ENCODE assay signal across 8 mouse cellular contexts in genomic region chr19:17467556-17468211, GRCm38 (mm10).
A peak's percentile ranks its signal among the peaks of the same experiment; 100 is the strongest.
DNase-seq lines count a peak whose midpoint lies in the region; ATAC-seq lines count a peak whose summit lies in the region.

No protein-coding gene starts in this region.

- 58% methylated on average over 6 of the region's 6 CpGs for WGBS in hindbrain, embryonic 16.5 days

- no peak overlapping the region for H3K4me3 ChIP-seq in hindbrain, embryonic 16.5 days (ENCODE audit: low read length)

- no peaks in the 10 kb centered on the region for H3K4me1 ChIP-seq in hindbrain, embryonic 16.5 days (ENCODE audit: control insufficient read depth, insufficient read depth, low read depth, low read length)

- H3K27me3 ChIP-seq in hindbrain, embryonic 16.5 days (replicated peaks; ENCODE audit: control insufficient read depth, insufficient read depth, low read length) = no peaks in the 10 kb centered on the region

- H3K4me2 ChIP-seq in hindbrain, embryonic 16.5 days (ENCODE audit: low read length) = no peak overlapping the region

- no peak overlapping the region for H3K9ac ChIP-seq in hindbrain, embryonic 16.5 days (ENCODE audit: low read depth, low read length)

- H3K27ac ChIP-seq in hindbrain, embryonic 16.5 days (ENCODE audit: low read depth, low read length) = no peak overlapping the region

- no peak for ATAC-seq in cerebellum, adult (ENCODE audit: insufficient number of reproducible peaks, low FRiP score, low TSS enrichment)
- ATAC-seq in hindbrain, embryonic 16.5 days = peak; percentile 93

- H3K9me3 ChIP-seq in hindbrain, embryonic 16.5 days (ENCODE audit: control insufficient read depth, low read length) = no peaks in the 10 kb centered on the region

- DNase-seq in cerebellum, adult 9-10 months = peak; percentile 11
- DNase-seq in ovary, postnatal 14 days (ENCODE audit: low spot score) = peak; percentile 20
- no peak for DNase-seq in ovary, postnatal 36 days (ENCODE audit: low spot score)
- peak; percentile 55 for DNase-seq in lung, postnatal 36 days
- no peak for DNase-seq in spleen, postnatal 14 days (ENCODE audit: low spot score in 2 of 2)
- no peak for DNase-seq in thymus, postnatal 36 days

- no peaks in the 10 kb centered on the region for H3K36me3 ChIP-seq in hindbrain, embryonic 16.5 days (ENCODE audit: control insufficient read depth, insufficient read depth, low read length)

Comparison
In these comparisons a context has a peak if more than half of its experiments do, and no peak if none do; other contexts are left out.
1. DNase-seq: peak in cerebellum, adult 9-10 months (single experiment), ovary, postnatal 14 days (single experiment) and lung, postnatal 36 days (single experiment); none in ovary, postnatal 36 days (single experiment), spleen, postnatal 14 days (0 of 2) and thymus, postnatal 36 days (0 of 2).